ENCODE assay signal across 26 mouse cellular contexts in the genomic region with DNA sequence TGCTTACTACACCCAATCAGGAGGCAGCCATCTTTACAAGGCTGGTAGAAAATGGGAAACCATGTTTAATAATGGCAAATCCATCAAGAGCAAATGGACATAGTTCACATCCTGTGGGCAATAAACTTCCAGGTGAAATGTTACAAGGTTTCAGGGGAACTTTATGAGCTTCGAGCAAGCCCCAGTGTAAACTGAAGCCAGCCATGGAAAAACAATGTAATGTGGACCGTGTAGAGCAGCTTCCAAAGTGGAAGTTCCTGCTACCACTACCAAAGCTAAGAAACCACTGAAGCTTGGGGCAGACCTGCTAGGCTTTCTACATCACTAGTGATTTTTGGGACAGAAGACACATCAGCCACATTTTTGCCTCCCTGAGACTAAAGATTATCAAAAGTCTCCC. TPM values are rescaled to one million over a fixed set of nuclear protein-coding genes. Genes with fewer than 3 reads are reported as not detected.
"Had no signal": no experiment of that assay in that cellular context is flagged by ENCODE, and none has a peak within 500 bp of the region (broad histone marks: within the 10 kb centered on the region; RNA-seq: fewer than 3 reads in every experiment).

No protein-coding gene starts in this region.

- ATAC-seq: forebrain, embryonic 13.5 days; forebrain, embryonic 14.5 days; forebrain, embryonic 15.5 days; forebrain, embryonic 16.5 days; forebrain, postnatal 0 days had no signal

- H3K36me3 ChIP-seq: embryonic facial prominence, embryonic 10.5 days; embryonic facial prominence, embryonic 12.5 days; embryonic facial prominence, embryonic 13.5 days; embryonic facial prominence, embryonic 15.5 days; forebrain, embryonic 10.5 days; forebrain, embryonic 12.5 days; forebrain, embryonic 15.5 days had no signal

- DNase-seq: cerebellum, adult 8-10 months; cerebellum, adult 9-10 months; cerebellum, adult 9-11 months; cerebellum, postnatal 10 days; cerebellum, postnatal 14 days; cerebellum, postnatal 25 days; cerebellum, postnatal 36 days; embryo, embryonic 11 days; forebrain, postnatal 0 days; gastrocnemius, adult 2 months; gastrocnemius, postnatal 10 days; gastrocnemius, postnatal 14 days; gastrocnemius, postnatal 25 days; gastrocnemius, postnatal 36 days; heart, adult 2 months had no signal

- H3K9me3 ChIP-seq: embryonic facial prominence, embryonic 10.5 days; embryonic facial prominence, embryonic 12.5 days; embryonic facial prominence, embryonic 13.5 days; embryonic facial prominence, embryonic 15.5 days; forebrain, embryonic 10.5 days; forebrain, embryonic 12.5 days; forebrain, embryonic 13.5 days; forebrain, embryonic 15.5 days had no signal

- H3K27me3 ChIP-seq: embryonic facial prominence, embryonic 12.5 days; embryonic facial prominence, embryonic 13.5 days; embryonic facial prominence, embryonic 15.5 days; forebrain, embryonic 12.5 days; forebrain, embryonic 13.5 days; forebrain, embryonic 15.5 days had no signal

- H3K9ac ChIP-seq: embryonic facial prominence, embryonic 12.5 days; embryonic facial prominence, embryonic 13.5 days; embryonic facial prominence, embryonic 15.5 days; forebrain, embryonic 12.5 days; forebrain, embryonic 13.5 days; forebrain, embryonic 15.5 days; forebrain, postnatal 0 days had no signal

- H3K4me2 ChIP-seq: embryonic facial prominence, embryonic 12.5 days; embryonic facial prominence, embryonic 13.5 days; embryonic facial prominence, embryonic 15.5 days; forebrain, embryonic 12.5 days; forebrain, embryonic 13.5 days; forebrain, embryonic 15.5 days had no signal

- H3K27ac ChIP-seq: embryonic facial prominence, embryonic 10.5 days; embryonic facial prominence, embryonic 12.5 days; embryonic facial prominence, embryonic 13.5 days; embryonic facial prominence, embryonic 15.5 days; forebrain, embryonic 10.5 days; forebrain, embryonic 12.5 days; forebrain, embryonic 13.5 days; forebrain, embryonic 15.5 days; gastrocnemius, adult 2 months; heart, adult 2 months had no signal

- H3K4me1 ChIP-seq: forebrain, embryonic 12.5 days; forebrain, embryonic 13.5 days; forebrain, embryonic 15.5 days had no signal

- H3K4me3 ChIP-seq: embryonic facial prominence, embryonic 10.5 days; embryonic facial prominence, embryonic 12.5 days; embryonic facial prominence, embryonic 13.5 days; embryonic facial prominence, embryonic 15.5 days; erythroblast, embryonic 14.5 days; forebrain, embryonic 10.5 days; forebrain, embryonic 12.5 days; forebrain, embryonic 13.5 days; forebrain, embryonic 15.5 days; gastrocnemius, adult 2 months; heart, adult 2 months had no signal

RNA-seq across cellular contexts. Expression of gene Lclat1, which starts 44.5 kb away (rescaled TPM):
- polyA plus RNA-seq: erythroblast, embryonic 14.5 days had no signal
